ENCODE assay signal across 9 mouse cellular contexts in genomic region chr1:81745024-81745960, GRCm38 (mm10).
DNase-seq lines count a peak whose midpoint lies in the region; ATAC-seq and TF ChIP-seq lines count a peak whose summit lies in the region.
"Had no signal": no experiment of that assay in that cellular context is flagged by ENCODE, and none has a peak within 500 bp of the region (broad histone marks: within the 10 kb centered on the region; RNA-seq: fewer than 3 reads in every experiment).

No protein-coding gene starts in this region.

- WGBS in hindbrain, embryonic 11.5 days: 65% methylated on average over 14 of the region's 14 CpGs
- 70% methylated on average over 14 of the region's 14 CpGs for WGBS in hindbrain, postnatal 0 days

- no peak for TF ChIP-seq POLR2A in brain, embryonic 14.5 days (IDR thresholded peaks at IDR 0.05; ENCODE audit: borderline replicate concordance, extremely low read depth, insufficient read depth, insufficient read length, poor library complexity, severe bottlenecking)
- TF ChIP-seq POLR2A in embryonic fibroblast, embryonic 13.5 days (IDR thresholded peaks at IDR 0.05; ENCODE audit: low read depth, low read length): no peak

- H3K4me1 ChIP-seq in hindbrain, embryonic 11.5 days (replicated peaks; ENCODE audit: control insufficient read depth, insufficient read depth, low read length): no peaks in the 10 kb centered on the region
- H3K4me1 ChIP-seq in hindbrain, postnatal 0 days (ENCODE audit: insufficient read depth, low read length): no peaks in the 10 kb centered on the region; the same call in 1 of the 2 replicates
- H3K4me1 ChIP-seq in embryonic fibroblast, embryonic 13.5 days (ENCODE audit: control insufficient read depth, insufficient read depth, low read length): peaks cover 24% of the 10 kb centered on the region

- H3K27me3 ChIP-seq in hindbrain, embryonic 11.5 days (ENCODE audit: control insufficient read depth, insufficient read depth, low read length): no peaks in the 10 kb centered on the region
- no peaks in the 10 kb centered on the region for H3K27me3 ChIP-seq in hindbrain, postnatal 0 days (ENCODE audit: insufficient read depth, low read length)

- H3K4me2 ChIP-seq in hindbrain, embryonic 11.5 days (replicated peaks; ENCODE audit: low read depth, low read length): no peak overlapping the region
- H3K4me2 ChIP-seq in hindbrain, postnatal 0 days (ENCODE audit: low read depth, low read length): no peak overlapping the region

- no peak for TF ChIP-seq CTCF in hindbrain, postnatal 0 days (IDR thresholded peaks at IDR 0.05; ENCODE audit: low read depth)
- no peak for TF ChIP-seq CTCF in brain, embryonic 14.5 days (IDR thresholded peaks at IDR 0.05; ENCODE audit: borderline replicate concordance, extremely low read depth, insufficient read depth, insufficient read length)
- no peak for TF ChIP-seq CTCF in embryonic fibroblast, embryonic 13.5 days (IDR thresholded peaks at IDR 0.05; ENCODE audit: borderline replicate concordance, insufficient read depth, low read length)

- peak; percentile 6 for DNase-seq in hindbrain, embryonic 11.5 days (ENCODE audit: low spot score)
- no peak for DNase-seq in hindbrain, postnatal 0 days (ENCODE audit: low spot score)
- DNase-seq in brain, embryonic 14.5 days (ENCODE audit: low read depth): peak; percentile 15
- peak; percentile 9 to 33 for DNase-seq in kidney, postnatal 4 days
- DNase-seq in ovary, postnatal 36 days (ENCODE audit: low spot score): no peak
- DNase-seq: thymus, adult 18-20 months had no signal

- no peak overlapping the region for H3K9ac ChIP-seq in hindbrain, embryonic 11.5 days (ENCODE audit: low read depth, low read length)
- H3K9ac ChIP-seq in hindbrain, postnatal 0 days (replicated peaks; ENCODE audit: low read length): no peak overlapping the region

- H3K4me3 ChIP-seq in hindbrain, embryonic 11.5 days (ENCODE audit: low read depth, low read length): no peak overlapping the region
- no peak overlapping the region for H3K4me3 ChIP-seq in hindbrain, postnatal 0 days (ENCODE audit: low read length)
- no peak overlapping the region for H3K4me3 ChIP-seq in embryonic fibroblast, embryonic 13.5 days (ENCODE audit: insufficient read depth, low read length)

- no peaks in the 10 kb centered on the region for H3K9me3 ChIP-seq in hindbrain, embryonic 11.5 days (ENCODE audit: control insufficient read depth, low read length)
- H3K9me3 ChIP-seq in hindbrain, postnatal 0 days (ENCODE audit: low read length): no peaks in the 10 kb centered on the region

- ATAC-seq in hindbrain, embryonic 11.5 days (ENCODE audit: low FRiP score): no peak
- no peak for ATAC-seq in hindbrain, postnatal 0 days
- ATAC-seq in inflammation-experienced regulatory T-cells, adult 6 months: no peak
- ATAC-seq in CD4-positive, CD25-positive, alpha-beta regulatory T cell, adult 4 months: no peak

- no peaks in the 10 kb centered on the region for H3K36me3 ChIP-seq in hindbrain, embryonic 11.5 days (ENCODE audit: control insufficient read depth, insufficient read depth, low read length)
- H3K36me3 ChIP-seq in hindbrain, postnatal 0 days (ENCODE audit: insufficient read depth, low read length): no peaks in the 10 kb centered on the region

- no peak overlapping the region for H3K27ac ChIP-seq in hindbrain, embryonic 11.5 days (ENCODE audit: low read depth, low read length)
- H3K27ac ChIP-seq in hindbrain, postnatal 0 days: no peak overlapping the region
- peak overlapping the region; percentile 96 for H3K27ac ChIP-seq in embryonic fibroblast, embryonic 13.5 days (ENCODE audit: insufficient read depth, low read length)

Comparison
In these comparisons a context has a peak if more than half of its experiments do, and no peak if none do; other contexts are left out.
1. DNase-seq: peak in hindbrain, embryonic 11.5 days (single experiment), brain, embryonic 14.5 days (single experiment) and kidney, postnatal 4 days (2 of 2); none in hindbrain, postnatal 0 days (single experiment) and ovary, postnatal 36 days (single experiment).